Mouse (Mus musculus): ENCODE measurements at regions not wholly inside any gene's neighbourhood (a gene's known extent, or its start where the extent isn't known, plus 50 kb on each side); places are given as distances from the start of the nearest gene placed in this dataset.
"Not testable (repeated sequence)": the region's sequence is repeated elsewhere in the genome, so short reads cannot be mapped to it uniquely, and the experiment has no call there.

DNA sequence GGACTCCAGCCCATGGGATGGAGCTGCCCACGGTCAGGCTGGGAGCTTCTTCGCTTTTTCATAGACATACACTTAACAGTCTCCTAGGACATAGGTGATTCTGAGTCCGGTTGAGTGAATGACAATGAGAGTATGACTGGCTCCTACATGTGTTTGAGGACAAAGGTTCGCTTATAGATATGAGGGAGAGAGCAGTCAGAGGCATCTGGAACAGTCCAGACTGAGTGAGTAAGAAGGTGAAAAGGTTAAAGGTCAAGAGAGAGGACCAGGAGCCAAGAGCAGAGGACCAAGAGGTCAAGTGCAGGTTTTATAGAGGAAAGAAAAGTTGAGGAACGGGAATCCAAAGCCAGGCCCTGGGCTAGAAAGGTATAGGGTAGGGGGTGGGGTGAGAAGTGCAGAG lies 68.7 kb upstream of the Tbl1xr1 start:
- DNase-seq = no peak

DNA sequence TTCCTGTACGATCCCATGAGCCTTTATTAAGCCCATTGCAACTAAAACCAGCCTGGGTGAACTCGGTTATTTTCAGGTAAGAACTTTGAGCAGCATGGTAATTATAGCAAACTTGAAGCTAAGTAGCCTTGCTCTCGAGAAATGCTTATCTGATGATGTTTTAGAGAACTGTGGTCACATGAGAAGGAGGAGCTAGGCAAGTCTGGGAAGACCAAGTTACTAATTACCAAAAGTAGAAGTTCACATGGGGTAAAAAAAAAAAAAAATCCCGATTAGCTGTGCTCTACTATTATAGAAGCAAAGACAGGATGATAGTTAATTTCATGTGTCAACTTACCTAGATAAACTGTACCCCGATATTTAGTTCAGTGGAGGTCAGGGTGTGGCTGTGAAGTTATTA lies 68.0 kb upstream of the Tbl1xr1 start:
- DNase-seq = no peak

DNA sequence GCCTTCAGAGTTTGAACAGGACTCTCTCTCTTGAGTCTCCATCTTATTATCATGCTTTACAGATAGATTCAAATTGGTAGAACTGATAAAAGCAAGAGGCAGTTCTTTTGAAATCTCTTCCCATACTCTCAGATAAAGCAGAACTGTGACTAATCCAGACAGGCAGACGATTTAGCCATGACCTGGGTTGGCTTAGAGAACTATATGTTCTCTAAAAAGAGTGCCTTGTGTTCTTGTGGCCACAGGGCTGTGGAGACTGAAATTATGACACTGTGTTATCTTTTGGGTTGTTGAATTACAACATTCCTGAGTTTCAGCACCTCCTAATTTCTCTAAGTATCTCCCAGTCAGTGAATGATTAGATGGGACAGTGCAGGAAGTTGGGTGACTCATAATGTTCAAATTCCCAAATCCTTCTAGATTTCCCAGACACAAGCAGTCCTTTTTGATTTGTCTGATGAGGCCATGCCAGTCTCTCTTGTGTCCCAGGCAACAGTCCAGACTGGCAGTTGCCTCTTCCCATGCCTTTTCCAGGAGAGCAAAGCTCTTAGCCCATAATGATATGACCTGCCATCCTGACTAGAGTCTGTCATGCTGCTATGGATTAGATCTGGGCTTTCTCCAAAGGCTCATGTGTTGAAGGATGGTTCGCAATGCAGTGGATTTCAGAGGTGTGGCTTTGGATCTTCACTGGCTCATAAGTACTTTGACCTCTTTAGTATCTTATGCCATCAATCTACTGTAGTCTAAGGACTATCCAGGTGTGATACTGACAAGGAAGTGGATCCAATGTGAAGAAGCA lies 66.4 kb upstream of the Tbl1xr1 start:
- no peak for DNase-seq

- not testable (repeated sequence) for DNase-seq
Measured at GRCm38 (mm10) chr3:22010700-22010991, 65.8 kb upstream of the Tbl1xr1 start.

GRCm38 (mm10) chr3:22021360-22021935 lies 55.0 kb upstream of the Tbl1xr1 start:
- DNase-seq = no peak

DNA sequence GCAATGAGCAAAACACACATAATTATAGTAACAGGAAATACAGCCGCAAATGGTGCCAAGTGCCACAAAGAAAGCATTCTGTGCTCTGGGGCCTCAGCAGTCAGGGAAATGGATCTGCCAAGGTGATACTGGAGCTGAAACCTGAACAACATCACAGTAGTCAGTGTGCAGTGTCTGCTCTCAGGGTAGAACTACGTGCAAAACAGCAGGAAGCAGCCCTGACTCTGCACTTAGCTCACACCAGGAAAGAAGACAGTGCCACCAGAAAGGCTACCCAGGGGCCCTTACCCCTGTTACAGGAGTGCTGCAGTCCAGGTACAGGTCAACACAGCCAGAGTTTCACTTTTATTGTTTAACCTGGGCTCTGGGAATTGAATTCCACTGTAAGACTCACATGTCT lies 54.0 kb upstream of the Tbl1xr1 start:
- DNase-seq = no peak

GRCm38 (mm10) chr3:22023049-22023448 lies 53.4 kb upstream of the Tbl1xr1 start:
- DNase-seq = no peak

DNA sequence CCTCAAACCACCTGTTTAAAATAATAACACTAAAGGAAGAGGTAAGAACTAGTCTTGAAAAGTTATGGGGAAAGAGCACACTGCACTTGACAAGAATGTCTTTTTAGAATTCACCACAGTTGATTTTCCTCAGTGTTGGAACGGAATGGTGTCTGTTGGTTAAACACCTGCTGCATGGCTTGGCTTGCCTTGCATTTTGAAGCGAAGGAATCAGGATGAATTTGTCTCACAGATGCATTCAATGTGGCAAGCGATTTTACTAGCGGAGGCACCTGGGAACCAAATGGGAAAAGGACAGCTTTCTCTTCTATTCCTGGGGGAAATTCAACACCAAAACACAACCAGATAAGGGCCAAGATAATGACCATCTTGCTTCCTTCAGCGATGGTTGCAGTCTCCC lies 52.9 kb upstream of the Tbl1xr1 start:
- DNase-seq = no peak

- no peak for DNase-seq
Measured at GRCm38 (mm10) chr3:22024200-22024599, 52.3 kb upstream of the Tbl1xr1 start.

GRCm38 (mm10) chr3:22025119-22025518 lies 51.3 kb upstream of the Tbl1xr1 start:
- no peak for DNase-seq

DNA sequence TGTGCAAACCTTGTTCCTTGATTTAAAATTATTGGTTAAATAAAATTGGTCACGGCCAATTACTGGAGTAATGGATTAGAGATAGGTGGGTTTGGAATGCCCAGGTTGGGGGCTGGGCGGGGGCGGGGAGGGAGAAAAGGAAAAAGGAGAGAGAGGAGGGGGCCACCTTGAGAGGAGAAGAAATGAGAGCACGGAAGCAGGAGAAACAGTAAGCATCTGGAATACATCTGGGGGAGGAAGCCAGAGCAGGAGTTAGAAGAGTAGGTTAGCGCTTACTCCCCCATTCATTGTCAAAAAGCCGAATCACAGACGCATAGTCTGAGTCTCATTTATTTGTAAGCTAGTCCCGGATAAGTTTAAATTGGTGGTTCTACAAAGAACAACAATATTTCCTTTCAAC lies 50.8 kb upstream of the Tbl1xr1 start:
- DNase-seq = no peak
